Mouse (Mus musculus) telencephalon, adult 2 months (tissue): ENCODE measurements around the gene Fkbp7.
"Not testable (repeated sequence)": the region's sequence is repeated elsewhere in the genome, so short reads cannot be mapped to it uniquely, and the experiment has no call there.

ENCODE experiments used
- DNase-seq: peaks from one replicate; pipeline ENCODE4 v3.0.0-alpha.2; 2011; ENCODE audit warnings: low read depth, low spot score

The Fkbp7 gene

GRCm38 (mm10) chr2:76667200-76667599 is 5.7 kb downstream of the Fkbp7 start:
- DNase-seq = no peak

GRCm38 (mm10) chr2:76665531-76665930 is 7.4 kb downstream of the Fkbp7 start:
- no peak for DNase-seq

- no peak for DNase-seq
These were observed 13.5 kb downstream of the Fkbp7 start for GRCm38 (mm10) chr2:76659419-76659818.

GRCm38 (mm10) chr2:76658551-76658950 is 14.4 kb downstream of the Fkbp7 start:
- no peak for DNase-seq

GRCm38 (mm10) chr2:76655982-76656381 is 16.9 kb downstream of the Fkbp7 start:
- DNase-seq = no peak

- DNase-seq = no peak
These were observed 17.5 kb downstream of the Fkbp7 start for GRCm38 (mm10) chr2:76655444-76655843.

- DNase-seq = no peak
These were observed 18.3 kb downstream of the Fkbp7 start for GRCm38 (mm10) chr2:76654646-76655045.

GRCm38 (mm10) chr2:76653070-76653469 is 19.8 kb downstream of the Fkbp7 start:
- no peak for DNase-seq

- no peak for DNase-seq
These were observed 24.2 kb downstream of the Fkbp7 start for GRCm38 (mm10) chr2:76648666-76649141.

- peak; percentile 95 for DNase-seq
These were observed 24.9 kb downstream of the Fkbp7 start, which contains the start of the genes Prkra and Pjvk for GRCm38 (mm10) chr2:76647883-76648570. Gene Prkra (minus strand): TSS chr2:76648015. Gene Pjvk (plus strand): TSS chr2:76648476.

GRCm38 (mm10) chr2:76647441-76647869 is 25.5 kb downstream of the Fkbp7 start:
- no peak for DNase-seq

GRCm38 (mm10) chr2:76643801-76644200 is 29.1 kb downstream of the Fkbp7 start:
- DNase-seq = no peak

- no peak for DNase-seq
These were observed 33.3 kb downstream of the Fkbp7 start for GRCm38 (mm10) chr2:76639637-76640036.

- DNase-seq = no peak
These were observed 41.3 kb downstream of the Fkbp7 start for GRCm38 (mm10) chr2:76631600-76631999.

- no peak for DNase-seq
These were observed 42.6 kb downstream of the Fkbp7 start for GRCm38 (mm10) chr2:76630293-76630692.

- not testable (repeated sequence) for DNase-seq
These were observed 50.6 kb downstream of the Fkbp7 start for GRCm38 (mm10) chr2:76622316-76622715.

GRCm38 (mm10) chr2:76621724-76622123 is 51.2 kb downstream of the Fkbp7 start:
- DNase-seq = no peak

GRCm38 (mm10) chr2:76620188-76620587 is 52.7 kb downstream of the Fkbp7 start:
- no peak for DNase-seq

GRCm38 (mm10) chr2:76618078-76618477 is 54.8 kb downstream of the Fkbp7 start:
- DNase-seq = peak; percentile 27
